Mouse (Mus musculus) hematopoietic multipotent progenitor cell, adult 10-12 weeks (in vitro differentiated cells): ENCODE data around the gene Cdc16. TPM values are rescaled to one million over a fixed set of nuclear protein-coding genes. Genes with fewer than 3 reads are reported as not detected.

Experiments
- polyA plus RNA-seq: library from polyadenylated mRNA; stranded (reverse); fragments of >175 nt; gene quantifications from 2 replicates; pipeline ENCODE4 v1.2.3, GENCODE M21; 2012; ENCODE audit warnings: low replicate concordance

The Cdc16 gene
- 9.5 and 16.1 TPM in 2 replicates for polyA plus RNA-seq

GRCm38 (mm10) chr8:13756982-13757804 lies at the start of gene Cdc16:
Gene Cdc16 (plus strand): TSS chr8:13757676.

DNA sequence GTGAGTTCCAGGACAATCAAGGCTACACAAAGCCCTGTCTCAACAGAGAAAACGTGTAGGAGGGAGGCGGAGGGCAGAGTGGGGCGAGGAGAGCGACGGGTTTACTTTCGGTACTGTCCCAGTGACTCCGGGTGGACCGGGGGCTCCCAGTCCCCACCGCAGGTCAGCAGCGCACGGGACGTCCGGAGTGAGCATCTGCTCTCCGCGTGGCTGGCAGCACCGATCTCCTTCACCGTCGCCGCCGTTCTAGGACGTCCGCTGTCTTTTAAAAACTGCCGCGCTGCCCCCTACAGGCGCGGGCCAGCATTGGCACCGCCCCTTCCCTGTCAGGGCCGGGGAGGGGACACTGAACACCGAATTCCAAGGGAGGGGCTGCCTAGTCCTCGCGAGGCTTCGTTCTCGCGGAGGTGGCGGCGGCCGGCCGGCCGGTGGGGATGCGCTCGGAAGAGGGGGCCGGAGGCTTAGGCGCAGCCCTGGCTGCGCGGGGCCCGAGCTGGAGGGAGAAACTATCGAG lies 27.8 kb downstream of the Cdc16 start, which contains the start of gene Upf3a:
TSS of gene Upf3a (plus strand) at position 366 of the 514 bp plus-strand sequence.

Other genes starting within 250 kb of the Cdc16 start
- gene 1700029H14Rik, start 195.2 kb upstream of the Cdc16 start, polyA plus RNA-seq: 0.29 and 2.0 TPM in 2 replicates
- 77.3 and 100 TPM in 2 replicates for gene Rasa3, start 80.1 kb upstream of the Cdc16 start, polyA plus RNA-seq
- 0.15 and 0.17 TPM in 2 replicates for gene Cfap97d2, start 51.8 kb upstream of the Cdc16 start, polyA plus RNA-seq
- gene Upf3a, start 27.9 kb downstream of the Cdc16 start, polyA plus RNA-seq: 29.4 and 30.8 TPM in 2 replicates
- gene AF366264, start 80.7 kb downstream of the Cdc16 start, polyA plus RNA-seq: not detected in 2 replicates
- 6.7 and 8.9 TPM in 2 replicates for gene Champ1, start 112.0 kb downstream of the Cdc16 start, polyA plus RNA-seq
- 2.5 and 2.8 TPM in 2 replicates for gene Coprs, start 132.6 kb downstream of the Cdc16 start, polyA plus RNA-seq